Mouse (Mus musculus) liver, embryonic 11.5 days (tissue): Measurements from ENCODE around the gene Gm26938. TPM values are rescaled to one million over a fixed set of nuclear protein-coding genes. Genes with fewer than 3 reads are reported as not detected.

Experiments used
- ATAC-seq: fragments of 200-750 bp; cut with Nextera tagmentation; replicated peaks from 2 replicates; pipeline ENCODE4 v1.8.0; 2017; ENCODE audit warnings: moderate number of reproducible peaks, mild to moderate bottlenecking, moderate TSS enrichment, moderate library complexity; ENCODE audit not compliant: low FRiP score
- DNase-seq: peaks from one replicate; pipeline ENCODE4 v3.0.0-alpha.2; 2017; ENCODE audit warnings: low spot score
- H3K27ac ChIP-seq: fragments of 300-500 bp; sonication (generic); 2 replicates; pipeline ENCODE4 v1.5.1; 2014; ENCODE audit warnings: mild to moderate bottlenecking, low read depth, low read length, control low read depth
- H3K27me3 ChIP-seq: fragments of 300-500 bp; sonication (generic); replicated peaks from 2 replicates; pipeline ENCODE4 v1.6.1; 2014; ENCODE audit warnings: low read length, mixed read lengths; ENCODE audit not compliant: control insufficient read depth, insufficient read depth
- H3K36me3 ChIP-seq: fragments of 300-500 bp; sonication (generic); 2 replicates; pipeline ENCODE4 v1.6.1; 2014; ENCODE audit warnings: mild to moderate bottlenecking, low read length, moderate library complexity, mixed read lengths; ENCODE audit not compliant: control insufficient read depth, insufficient read depth
- H3K4me1 ChIP-seq: fragments of 300-500 bp; sonication (generic); replicated peaks from 2 replicates; pipeline ENCODE4 v1.6.1; 2014; ENCODE audit warnings: low read length, mixed read lengths; ENCODE audit not compliant: control insufficient read depth, insufficient read depth
- H3K4me2 ChIP-seq: fragments of 300-500 bp; sonication (generic); 2 replicates; pipeline ENCODE4 v1.6.1; 2014; ENCODE audit warnings: mild to moderate bottlenecking, control low read depth, moderate library complexity
- H3K4me3 ChIP-seq: fragments of 300-500 bp; sonication (generic); 2 replicates; pipeline ENCODE4 v1.5.1; 2014; ENCODE audit warnings: low read depth, low read length, control low read depth
- H3K9ac ChIP-seq: fragments of 300-500 bp; sonication (generic); 2 replicates; pipeline ENCODE4 v1.6.1; 2014; ENCODE audit warnings: low read depth, low read length, control low read depth
- H3K9me3 ChIP-seq: fragments of 300-500 bp; sonication (generic); 2 replicates; pipeline ENCODE4 v1.6.1; 2016; ENCODE audit warnings: low read length, inconsistent platforms, mixed read lengths; ENCODE audit not compliant: control insufficient read depth
- WGBS: fragments of 180-500 bp; shearing (Covaris S2); extraction: QIAGEN DNeasy Blood & Tissue Kit; methylation state at CpG from one replicate; pipeline ENCODE4 v1.1.7; 2014; 5-methylcytosine and 5-hydroxymethylcytosine counted together
- polyA plus RNA-seq: library from polyadenylated mRNA; unstranded; fragments of >200 nt; fragmentation: Nextera tagmentation; extraction: Ambion mirVana; gene quantifications from 2 replicates; pipeline ENCODE4 v1.2.1, GENCODE M21; 2014

Gene Gm26938
- polyA plus RNA-seq, 1 experiment from 2014 or later, result not detected

DNA sequence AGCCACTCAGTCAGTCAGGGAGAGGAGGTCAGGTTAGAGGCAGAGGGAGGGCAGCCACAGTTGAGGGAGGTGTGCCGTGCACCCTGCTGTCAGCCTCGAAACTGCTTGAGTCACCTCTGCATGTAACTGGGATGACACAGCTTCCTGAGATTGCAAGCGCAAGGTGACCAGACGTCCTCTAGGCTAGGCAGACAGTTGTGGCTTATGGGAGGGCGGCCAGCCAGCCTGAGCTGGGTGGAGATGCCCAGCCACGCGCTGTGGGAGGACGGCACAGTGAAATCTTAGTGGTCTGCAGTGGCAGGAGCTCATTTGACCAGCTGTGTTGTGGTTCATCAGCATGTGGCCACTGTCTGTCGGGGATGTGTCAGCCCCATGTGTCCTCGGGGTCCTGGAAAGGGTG, 31.3 kb downstream of the Gm26938 start:
- Histone ChIP-seq H3K27ac (peak overlapping the region; percentile 70), H3K27me3 (no peaks in the 10 kb centered on the region), H3K36me3 (peaks cover 11% of the 10 kb centered on the region), H3K4me1 (peaks cover 66% of the 10 kb centered on the region), H3K4me3 (peak overlapping the region; percentile 23; the same call in 1 of the 2 replicates), H3K9ac (peak overlapping the region; percentile 40; the same call in 1 of the 2 replicates), H3K4me2 (peak overlapping the region; percentile 70), H3K9me3 (no peaks in the 10 kb centered on the region)
- ATAC-seq (no peak), DNase-seq (no peak)
- 48% methylated on average over 10 of the region's 10 CpGs for WGBS

DNA sequence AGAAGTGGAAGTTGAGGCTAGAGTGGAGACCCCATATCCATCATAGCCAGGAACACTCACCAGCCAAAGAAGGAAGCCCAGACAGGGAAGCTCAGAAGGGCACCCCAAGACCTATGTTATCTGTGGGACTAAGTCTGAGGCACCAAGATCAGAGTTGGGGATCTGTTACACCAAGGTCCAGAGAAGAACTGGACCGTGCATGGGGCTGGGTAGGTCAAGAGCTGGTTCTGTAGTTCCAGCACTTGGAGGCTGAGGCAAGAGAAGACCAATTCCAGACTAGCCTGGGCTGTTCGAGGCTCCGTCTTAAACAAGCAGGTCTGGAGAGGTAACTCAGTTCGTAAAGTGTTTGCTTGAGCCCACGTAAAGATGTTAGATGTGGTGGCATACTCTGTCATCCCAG, 32.1 kb downstream of the Gm26938 start:
- ATAC-seq, result no peak

GRCm38 (mm10) chr5:139793338-139794089, 32.7 kb downstream of the Gm26938 start:
- Histone ChIP-seq H3K9me3 (no peaks in the 10 kb centered on the region), H3K36me3 (peaks cover 3% of the 10 kb centered on the region; the same call in 1 of the 2 replicates), H3K27me3 (no peaks in the 10 kb centered on the region), H3K4me1 (peaks cover 68% of the 10 kb centered on the region), H3K4me2 (peak overlapping the region; percentile 70), H3K9ac (peak overlapping the region; percentile 96), H3K4me3 (peak overlapping the region; percentile 99), H3K27ac (peak overlapping the region; percentile 92)
- 22% methylated on average over 11 of the region's 11 CpGs for WGBS
- DNase-seq, result no peak
- ATAC-seq, result no peak

More for the DNA sequence above, 32.1 kb downstream of the Gm26938 start:
- Histone ChIP-seq H3K9ac (peak overlapping the region; percentile 60), H3K4me2 (peak overlapping the region; percentile 70), H3K4me3 (peak overlapping the region; percentile 99), H3K27ac (peak overlapping the region; percentile 92; the same call in 1 of the 2 replicates), H3K36me3 (peaks cover 4% of the 10 kb centered on the region; the same call in 1 of the 2 replicates), H3K4me1 (peaks cover 68% of the 10 kb centered on the region), H3K27me3 (no peaks in the 10 kb centered on the region), H3K9me3 (no peaks in the 10 kb centered on the region)
- DNase-seq, result no peak
- 80% methylated on average over 5 of the region's 5 CpGs for WGBS

DNA sequence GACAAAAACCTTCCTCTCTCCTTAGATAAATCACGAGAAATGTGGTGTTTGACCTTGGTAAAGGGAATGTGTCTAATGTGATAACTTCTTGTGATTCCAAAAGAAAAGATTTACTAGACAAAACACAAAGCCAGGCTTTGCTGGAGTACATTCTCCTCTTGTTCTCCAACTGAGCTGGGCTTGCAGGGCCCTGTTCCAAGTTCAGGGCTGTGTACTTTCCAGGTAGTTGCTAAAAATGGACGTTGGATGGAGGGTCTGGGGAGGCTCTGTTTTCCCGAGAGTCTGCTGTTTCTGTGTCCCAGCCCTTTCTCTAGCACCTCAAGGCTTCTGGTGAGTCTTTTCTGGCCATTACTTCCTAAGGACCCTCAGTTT, 33.3 kb downstream of the Gm26938 start:
- DNase-seq (no peak), ATAC-seq (no peak)
- Histone ChIP-seq H3K4me1 (peaks cover 63% of the 10 kb centered on the region), H3K9ac (peak overlapping the region; percentile 96), H3K36me3 (peaks cover 3% of the 10 kb centered on the region; the same call in 1 of the 2 replicates), H3K4me3 (peak overlapping the region; percentile 99), H3K27me3 (no peaks in the 10 kb centered on the region), H3K9me3 (no peaks in the 10 kb centered on the region), H3K27ac (peak overlapping the region; percentile 92), H3K4me2 (peak overlapping the region; percentile 70)
- 30% methylated on average over 3 of the region's 3 CpGs for WGBS

- Histone ChIP-seq H3K27me3 (no peaks in the 10 kb centered on the region), H3K4me2 (peak overlapping the region; percentile 70), H3K9me3 (no peaks in the 10 kb centered on the region), H3K36me3 (peaks cover 3% of the 10 kb centered on the region; the same call in 1 of the 2 replicates), H3K4me3 (peak overlapping the region; percentile 99), H3K9ac (peak overlapping the region; percentile 96), H3K27ac (peak overlapping the region; percentile 92), H3K4me1 (peaks cover 57% of the 10 kb centered on the region)
- ATAC-seq (no peak; the same call in 1 of the 2 replicates), DNase-seq (no peak)
- 9% methylated on average over 11 of the region's 11 CpGs for WGBS
Observed at GRCm38 (mm10) chr5:139792159-139792775, 33.9 kb downstream of the Gm26938 start.

GRCm38 (mm10) chr5:139791227-139792158, 34.7 kb downstream of the Gm26938 start, which contains the start of gene Mafk:
Gene Mafk (plus strand): TSS chr5:139791513.
- Histone ChIP-seq H3K9ac (peak within 1 kb of the TSS; percentile 96), H3K9me3 (no peaks in the 10 kb centered on the region), H3K4me3 (peak within 1 kb of the TSS; percentile 99), H3K27me3 (no peaks in the 10 kb centered on the region), H3K4me2 (peak within 1 kb of the TSS; percentile 70), H3K36me3 (peaks cover 3% of the 10 kb centered on the region; the same call in 1 of the 2 replicates), H3K4me1 (peaks cover 49% of the 10 kb centered on the region), H3K27ac (peak within 1 kb of the TSS; percentile 92)
- WGBS, result under 1% methylated on average over 92 of the region's 92 CpGs
- DNase-seq, result peak; percentile 99
- ATAC-seq, result peak; percentile 90

DNA sequence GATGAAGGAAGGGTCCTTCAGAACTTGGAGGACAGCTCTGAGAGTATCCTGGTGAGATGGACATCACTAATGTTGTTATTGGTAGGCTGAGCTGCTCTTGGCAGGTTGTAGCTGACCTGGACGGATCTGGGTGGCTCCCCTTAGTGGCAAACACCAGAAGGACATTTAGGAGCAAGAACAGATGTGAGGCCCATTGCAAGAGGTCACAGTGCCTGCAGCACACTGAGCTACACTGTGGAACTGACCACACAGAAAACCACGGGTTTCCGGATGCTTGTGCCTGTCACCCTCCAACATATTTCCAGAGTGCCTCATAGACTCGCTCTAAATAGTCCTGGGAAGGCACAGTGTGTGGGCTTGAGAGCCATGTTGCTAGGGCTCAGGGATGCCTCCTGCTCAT, 36.7 kb downstream of the Gm26938 start:
- Histone ChIP-seq H3K9me3 (no peaks in the 10 kb centered on the region), H3K4me2 (no peak overlapping the region), H3K9ac (no peak overlapping the region), H3K27me3 (no peaks in the 10 kb centered on the region), H3K4me3 (no peak overlapping the region), H3K4me1 (peaks cover 29% of the 10 kb centered on the region), H3K36me3 (no peaks in the 10 kb centered on the region), H3K27ac (0 out of 2 replicates have a peak overlapping the region, but pooled peaks have one; percentile 1)
- DNase-seq (no peak), ATAC-seq (no peak)
- WGBS, result 45% methylated on average over 4 of the region's 4 CpGs

GRCm38 (mm10) chr5:139781406-139781805, 44.8 kb downstream of the Gm26938 start:
- H3K4me3 ChIP-seq, result no peak overlapping the region
- no peak overlapping the region for H3K4me2 ChIP-seq
- ATAC-seq (no peak), DNase-seq (no peak)
- no peak overlapping the region for H3K27ac ChIP-seq
- H3K9ac ChIP-seq, result no peak overlapping the region
- H3K4me1 ChIP-seq, result no peaks in the 10 kb centered on the region
- no peaks in the 10 kb centered on the region for H3K36me3 ChIP-seq
- H3K9me3 ChIP-seq, result no peaks in the 10 kb centered on the region
- no peaks in the 10 kb centered on the region for H3K27me3 ChIP-seq
- WGBS, result 81% methylated on average over 8 of the region's 8 CpGs
